Mouse (Mus musculus) right cerebral cortex, postnatal 36 days (tissue): Measurements from ENCODE around the gene Atp5g2.

Experiments
- DNase-seq, 2 experiments: peaks; one replicate each; pipeline ENCODE4 v3.0.0; 2022; ENCODE audit warnings: low spot score in 2 of 2, mixed read lengths in 1 of 2

Atp5g2 gene

GRCm38 (mm10) chr15:102672215-102673071, at the start of gene Atp5g2:
TSS of gene Atp5g2 (minus strand) at chr15:102672352.
- DNase-seq: peak in 1 of 2 experiments; percentile 22

- DNase-seq: no peak
Measured at GRCm38 (mm10) chr15:102721016-102721898, 49.1 kb upstream of the Atp5g2 start.

- DNase-seq: no peak
Measured at GRCm38 (mm10) chr15:102716132-102716531, 44.0 kb upstream of the Atp5g2 start.

DNA sequence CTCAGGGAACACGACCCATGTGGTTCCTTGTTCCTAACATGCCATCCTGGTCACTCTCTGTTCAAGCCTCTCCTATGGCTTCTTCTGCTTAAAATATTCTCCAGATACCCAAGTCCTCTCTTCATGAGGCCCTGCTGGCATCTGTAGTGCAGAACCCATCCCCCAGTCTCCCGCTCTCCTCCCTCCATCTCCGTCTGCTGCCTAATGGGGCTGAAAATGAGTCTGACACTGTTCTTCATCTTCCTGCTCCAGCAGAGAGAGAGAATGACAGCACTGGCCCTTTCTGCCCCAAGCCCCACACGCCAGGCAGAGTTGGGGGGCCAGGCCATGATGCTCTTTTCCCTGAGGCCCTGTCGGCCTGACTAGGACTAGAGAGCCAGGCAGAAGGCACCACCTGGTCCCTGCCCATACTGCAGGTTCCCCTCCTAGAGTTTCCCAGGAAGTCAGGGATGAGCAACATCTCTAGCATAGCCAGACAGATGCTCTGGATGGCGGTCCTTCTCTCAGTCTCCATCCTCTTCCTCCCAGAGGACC, 35.7 kb upstream of the Atp5g2 start:
- DNase-seq: no peak

DNA sequence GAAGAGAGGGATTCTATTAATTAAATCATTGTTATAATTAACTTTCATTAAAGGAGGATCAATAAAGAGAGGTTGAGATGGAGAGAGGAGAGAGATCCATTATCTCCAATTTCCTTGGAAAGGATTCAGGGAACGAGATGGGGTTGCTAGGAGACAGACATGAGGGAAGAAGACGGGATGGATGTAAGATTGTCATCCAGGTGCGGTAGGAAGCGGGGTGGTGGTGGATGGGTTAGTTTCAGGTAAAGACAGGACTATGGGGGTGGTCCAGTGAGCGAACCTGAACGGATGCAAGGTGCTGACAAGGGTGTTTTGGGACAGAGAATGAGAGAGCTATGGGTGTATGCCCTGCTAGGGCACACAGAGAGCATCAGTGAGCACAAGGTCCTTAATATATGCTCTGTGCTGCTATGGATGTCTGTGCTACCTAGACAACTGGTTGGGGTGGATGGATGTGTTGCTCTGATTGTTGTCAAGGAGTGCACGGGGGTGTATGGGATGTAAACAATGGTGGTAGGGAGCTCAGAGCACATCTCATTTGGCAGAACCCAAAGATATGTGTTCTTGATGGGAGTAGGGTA, 33.9 kb upstream of the Atp5g2 start:
- DNase-seq: no peak

GRCm38 (mm10) chr15:102705226-102705894, 33.2 kb upstream of the Atp5g2 start:
- no peak for DNase-seq

GRCm38 (mm10) chr15:102704806-102705205, 32.7 kb upstream of the Atp5g2 start:
- DNase-seq: no peak

DNA sequence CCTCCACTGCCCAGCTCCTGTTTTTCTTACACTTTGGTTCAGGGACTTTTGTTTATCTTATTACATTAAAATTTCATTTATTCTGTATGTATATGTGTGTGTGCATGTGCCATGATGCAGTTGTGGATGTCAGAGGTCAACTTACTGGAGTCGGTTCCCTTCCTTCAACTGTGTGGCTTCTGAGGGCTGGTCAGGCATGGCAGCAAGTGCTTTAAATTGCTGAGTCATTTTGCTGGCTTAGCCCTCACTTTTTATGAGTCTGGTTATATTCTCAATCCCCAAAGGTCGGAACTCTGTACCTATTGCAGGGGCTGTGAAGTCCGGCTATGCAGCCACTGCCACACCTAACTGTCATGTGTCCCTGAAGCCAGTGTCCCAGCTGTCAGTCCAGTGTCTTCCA, 30.8 kb upstream of the Atp5g2 start:
- DNase-seq: no peak

GRCm38 (mm10) chr15:102698193-102698592, 26.0 kb upstream of the Atp5g2 start:
- DNase-seq: peak; percentile 62 to 72

GRCm38 (mm10) chr15:102696899-102697298, 24.7 kb upstream of the Atp5g2 start:
- no peak for DNase-seq

- DNase-seq: peak; percentile 72 to 83
Measured at GRCm38 (mm10) chr15:102693600-102693999, 21.4 kb upstream of the Atp5g2 start.

GRCm38 (mm10) chr15:102692991-102693411, 20.8 kb upstream of the Atp5g2 start:
- DNase-seq: peak in 1 of 2 experiments; percentile 49

GRCm38 (mm10) chr15:102692321-102692804, 20.2 kb upstream of the Atp5g2 start:
- DNase-seq: no peak

GRCm38 (mm10) chr15:102685791-102686190, 13.6 kb upstream of the Atp5g2 start:
- no peak for DNase-seq

DNA sequence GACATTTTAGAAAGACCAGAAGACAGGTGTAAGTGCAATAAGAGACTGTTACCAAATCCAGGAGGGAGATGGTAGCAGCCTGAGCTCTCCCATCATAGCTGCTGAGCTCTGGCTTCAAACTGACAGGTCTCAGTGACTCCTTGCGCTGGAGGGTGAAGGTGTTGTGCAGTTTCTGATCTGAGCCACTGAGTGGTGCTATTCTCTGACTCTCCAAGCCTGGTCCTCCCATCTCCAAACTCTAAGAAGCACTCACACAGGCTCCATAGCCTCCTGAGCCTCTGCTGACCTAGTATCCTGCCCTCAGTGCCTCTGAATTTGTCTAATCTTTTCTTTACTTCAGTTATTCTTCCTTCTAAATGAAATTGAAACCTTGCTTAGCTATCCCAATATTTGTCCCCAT, 11.5 kb upstream of the Atp5g2 start:
- no peak for DNase-seq

GRCm38 (mm10) chr15:102676345-102676744, 4.2 kb upstream of the Atp5g2 start:
- DNase-seq: no peak

GRCm38 (mm10) chr15:102673548-102673947, 1.4 kb upstream of the Atp5g2 start:
- DNase-seq: peak; percentile 18 to 57

GRCm38 (mm10) chr15:102671721-102672214, 384 bp downstream of the Atp5g2 start:
- peak; percentile 46 to 50 for DNase-seq

GRCm38 (mm10) chr15:102670767-102671575, 1.2 kb downstream of the Atp5g2 start:
- DNase-seq: peak; percentile 97

- DNase-seq: no peak
Measured at GRCm38 (mm10) chr15:102670281-102670680, 1.9 kb downstream of the Atp5g2 start.
